Mouse (Mus musculus) C2C12 (cell line): ENCODE results near the gene Pax8. TPM values are rescaled to one million over a fixed set of nuclear protein-coding genes. Genes with fewer than 3 reads are reported as not detected.

Experiments used
- H3K27me3 ChIP-seq: one replicate; pipeline ENCODE4 v1.6.1; 2011; ENCODE audit not compliant: control insufficient read depth, insufficient read depth, insufficient read length
- H3K36me3 ChIP-seq: one replicate; pipeline ENCODE4 v1.6.1; 2011; ENCODE audit not compliant: control insufficient read depth, insufficient read depth
- H3K4me3 ChIP-seq: one replicate; pipeline ENCODE4 v1.5.1; 2011; ENCODE audit warnings: mild to moderate bottlenecking, control low read depth; ENCODE audit not compliant: poor library complexity, insufficient read depth, severe bottlenecking
- H3K79me2 ChIP-seq: one replicate; pipeline ENCODE4 v1.6.1; 2011; ENCODE audit not compliant: control insufficient read depth, insufficient read depth
- H3K79me3 ChIP-seq: one replicate; pipeline ENCODE4 v1.6.1; 2011; ENCODE audit warnings: low read depth, control low read depth
- H3ac ChIP-seq: one replicate; pipeline ENCODE3; 2011; ENCODE audit warnings: low read depth; ENCODE audit not compliant: control insufficient read depth, insufficient read length
- CEBPB ChIP-seq: IDR thresholded peaks from one replicate; pipeline ENCODE4 v1.6.1; 2011; ENCODE audit warnings: low read depth, mild to moderate bottlenecking, control low read depth, moderate library complexity
- CTCF ChIP-seq: IDR thresholded peaks from one replicate; pipeline ENCODE4 v1.5.1; 2011; ENCODE audit not compliant: control insufficient read depth, insufficient read depth, insufficient read length
- FOSL1 ChIP-seq: IDR thresholded peaks from one replicate; pipeline ENCODE4 v1.8.0; 2011; ENCODE audit warnings: mild to moderate bottlenecking, low read length; ENCODE audit not compliant: poor library complexity, insufficient read depth, severe bottlenecking
- MAX ChIP-seq: IDR thresholded peaks from one replicate; pipeline ENCODE4 v1.6.1; 2011; ENCODE audit warnings: mild to moderate bottlenecking, control low read depth
- MYOD1 ChIP-seq: IDR thresholded peaks from one replicate; pipeline ENCODE4 v1.6.1; 2011; ENCODE audit warnings: low read depth; ENCODE audit not compliant: control insufficient read depth, insufficient read length
- MYOG ChIP-seq: IDR thresholded peaks from one replicate; pipeline ENCODE4 v1.6.1; 2011; ENCODE audit not compliant: control insufficient read depth, insufficient read length; ENCODE audit errors: extremely low read depth
- USF1 ChIP-seq: IDR thresholded peaks from one replicate; pipeline ENCODE4 v1.6.1; 2011; ENCODE audit warnings: low read depth, mild to moderate bottlenecking, control low read depth, moderate library complexity
- polyA plus RNA-seq: library from polyadenylated mRNA; unstranded; fragments of >200 nt; fragmentation: generic; extraction: Trizol; gene quantifications from one replicate; pipeline ENCODE4 v1.2.1, GENCODE M21; 2012; ENCODE audit warnings: missing spikeins

Gene Pax8
- polyA plus RNA-seq, 1 experiment = not detected

GRCm38 (mm10) chr2:24435699-24436098 lies 39.7 kb downstream of the Pax8 start:
- Histone ChIP-seq H3K4me3 (no peak overlapping the region), H3K79me3 (no peaks in the 10 kb centered on the region), H3K79me2 (no peaks in the 10 kb centered on the region), H3K27me3 (no peaks in the 10 kb centered on the region), H3ac (no peak overlapping the region), H3K36me3 (no peaks in the 10 kb centered on the region)
- TF ChIP-seq USF1 = no peak
- no peak for TF ChIP-seq MYOG
- no peak for TF ChIP-seq CTCF
- TF ChIP-seq FOSL1 = no peak
- TF ChIP-seq CEBPB = no peak
- no peak for TF ChIP-seq MYOD1
- TF ChIP-seq MAX = no peak

GRCm38 (mm10) chr2:24434670-24435069 lies 40.7 kb downstream of the Pax8 start:
- Histone ChIP-seq H3ac (no peak overlapping the region), H3K79me3 (no peaks in the 10 kb centered on the region), H3K4me3 (no peak overlapping the region), H3K27me3 (no peaks in the 10 kb centered on the region), H3K36me3 (no peaks in the 10 kb centered on the region), H3K79me2 (no peaks in the 10 kb centered on the region)
- TF ChIP-seq MYOD1 = no peak
- TF ChIP-seq MAX = no peak
- TF ChIP-seq CEBPB = no peak
- no peak for TF ChIP-seq MYOG
- no peak for TF ChIP-seq USF1
- TF ChIP-seq CTCF = no peak
- no peak for TF ChIP-seq FOSL1

GRCm38 (mm10) chr2:24429806-24430205 lies 45.6 kb downstream of the Pax8 start:
- Histone ChIP-seq H3K79me3 (no peaks in the 10 kb centered on the region), H3K79me2 (no peaks in the 10 kb centered on the region), H3K4me3 (no peak overlapping the region), H3K27me3 (peaks cover 8% of the 10 kb centered on the region), H3ac (no peak overlapping the region), H3K36me3 (no peaks in the 10 kb centered on the region)
- no peak for TF ChIP-seq MAX
- no peak for TF ChIP-seq MYOD1
- TF ChIP-seq USF1 = no peak
- no peak for TF ChIP-seq FOSL1
- TF ChIP-seq CEBPB = no peak
- no peak for TF ChIP-seq CTCF
- TF ChIP-seq MYOG = no peak

GRCm38 (mm10) chr2:24427866-24428675 lies 47.3 kb downstream of the Pax8 start:
- Histone ChIP-seq H3K4me3 (no peak overlapping the region), H3K79me3 (no peaks in the 10 kb centered on the region), H3ac (no peak overlapping the region), H3K27me3 (peaks cover 8% of the 10 kb centered on the region), H3K79me2 (no peaks in the 10 kb centered on the region), H3K36me3 (no peaks in the 10 kb centered on the region)
- TF ChIP-seq MAX (no peak), CTCF (no peak), MYOD1 (no peak), FOSL1 (no peak), USF1 (no peak), CEBPB (no peak), MYOG (no peak)

GRCm38 (mm10) chr2:24425630-24426029 lies 49.8 kb downstream of the Pax8 start:
- Histone ChIP-seq H3K36me3 (no peaks in the 10 kb centered on the region), H3K79me2 (no peaks in the 10 kb centered on the region), H3K79me3 (no peaks in the 10 kb centered on the region), H3K4me3 (no peak overlapping the region), H3ac (no peak overlapping the region), H3K27me3 (peaks cover 8% of the 10 kb centered on the region)
- no peak for TF ChIP-seq MYOG
- no peak for TF ChIP-seq FOSL1
- no peak for TF ChIP-seq MYOD1
- TF ChIP-seq CTCF = no peak
- no peak for TF ChIP-seq CEBPB
- no peak for TF ChIP-seq MAX
- TF ChIP-seq USF1 = no peak

DNA sequence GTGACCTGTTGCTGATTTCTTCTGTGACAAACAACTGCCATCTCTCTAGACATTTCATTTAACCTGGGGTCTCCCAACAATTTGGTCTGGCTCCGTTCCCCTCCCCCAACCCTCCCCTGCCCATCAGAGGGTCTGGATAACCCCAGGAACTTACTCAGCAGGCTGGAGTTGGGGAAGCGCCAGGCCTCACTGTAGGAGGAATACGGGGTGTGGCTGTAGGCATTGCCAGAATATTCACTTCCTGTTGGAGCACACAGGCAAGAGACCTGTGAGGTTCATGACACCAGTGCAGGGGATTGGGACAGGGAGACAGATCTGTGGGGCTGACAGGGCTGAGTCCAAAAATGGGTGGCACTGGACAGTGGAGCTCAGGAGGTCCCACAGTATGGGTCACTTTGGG lies 52.6 kb downstream of the Pax8 start:
- H3K4me3 ChIP-seq = no peak overlapping the region
- H3ac ChIP-seq = no peak overlapping the region
- TF ChIP-seq USF1 = no peak
- TF ChIP-seq FOSL1 = no peak
- no peak for TF ChIP-seq CEBPB
- no peaks in the 10 kb centered on the region for H3K79me3 ChIP-seq
- H3K79me2 ChIP-seq = no peaks in the 10 kb centered on the region
- H3K36me3 ChIP-seq = no peaks in the 10 kb centered on the region
- peaks cover 2% of the 10 kb centered on the region for H3K27me3 ChIP-seq
